Mouse (Mus musculus) liver, embryonic 13.5 days (tissue): ENCODE data around the gene Ccdc40. TPM values are rescaled to one million over a fixed set of nuclear protein-coding genes. Genes with fewer than 3 reads are reported as not detected.

Experiments used
- ATAC-seq: fragments of 200-750 bp; cut with Nextera tagmentation; 2 replicates; pipeline ENCODE4 v1.8.0; 2017; ENCODE audit warnings: low read depth, mild to moderate bottlenecking, moderate number of reproducible peaks, moderate library complexity
- DNase-seq: peaks from one replicate; pipeline ENCODE4 v3.0.0; 2022
- H3K27ac ChIP-seq: fragments of 300-500 bp; sonication (generic); 2 replicates; pipeline ENCODE4 v1.5.1; 2015; ENCODE audit warnings: moderate library complexity, mild to moderate bottlenecking, inconsistent platforms
- H3K27me3 ChIP-seq: fragments of 300-500 bp; sonication (generic); 2 replicates; pipeline ENCODE4 v1.6.1; 2015; ENCODE audit warnings: mild to moderate bottlenecking, inconsistent platforms
- H3K36me3 ChIP-seq: fragments of 300-500 bp; sonication (generic); 2 replicates; pipeline ENCODE4 v1.6.1; 2015; ENCODE audit warnings: mild to moderate bottlenecking, inconsistent platforms
- H3K4me1 ChIP-seq: fragments of 300-500 bp; sonication (generic); replicated peaks from 2 replicates; pipeline ENCODE4 v1.6.1; 2015; ENCODE audit warnings: inconsistent platforms
- H3K4me2 ChIP-seq: fragments of 300-500 bp; sonication (generic); 2 replicates; pipeline ENCODE4 v1.6.1; 2015; ENCODE audit warnings: inconsistent platforms, mild to moderate bottlenecking, moderate library complexity
- H3K4me3 ChIP-seq: fragments of 300-500 bp; sonication (generic); replicated peaks from 2 replicates; pipeline ENCODE4 v1.5.1; 2015; ENCODE audit warnings: mild to moderate bottlenecking, inconsistent platforms
- H3K9ac ChIP-seq: fragments of 300-500 bp; sonication (generic); 2 replicates; pipeline ENCODE4 v1.6.1; 2015; ENCODE audit warnings: mild to moderate bottlenecking, inconsistent platforms
- H3K9me3 ChIP-seq: fragments of 300-500 bp; sonication (generic); replicated peaks from 2 replicates; pipeline ENCODE4 v1.6.1; 2016; ENCODE audit warnings: inconsistent platforms
- WGBS: fragments of 180-500 bp; shearing (Covaris S2); methylation state at CpG from one replicate; pipeline ENCODE4 v1.1.7; 2015; ENCODE audit not compliant: insufficient replicate concordance; 5-methylcytosine and 5-hydroxymethylcytosine counted together
- polyA plus RNA-seq: library from polyadenylated mRNA; unstranded; fragments of >200 nt; fragmentation: Nextera tagmentation; extraction: Ambion mirVana; gene quantifications from 2 replicates; pipeline ENCODE4 v1.2.1, GENCODE M21; 2015

Gene Ccdc40
- polyA plus RNA-seq = 1.4 and 1.8 TPM in 2 replicates

GRCm38 (mm10) chr11:119228091-119228781 lies at the start of gene Ccdc40, which contains the start of gene Tbc1d16:
TSS of gene Ccdc40 (plus strand) at chr11:119228572.
TSS of gene Tbc1d16 (minus strand) at chr11:119228499.
- Histone ChIP-seq H3K4me2 (peak within 1 kb of the TSS; percentile 81), H3K27me3 (peaks cover 71% of the 10 kb centered on the region), H3K9ac (peak within 1 kb of the TSS; percentile 69), H3K27ac (no peak within 1 kb of the TSS), H3K36me3 (no peaks in the 10 kb centered on the region), H3K4me1 (peaks cover 25% of the 10 kb centered on the region), H3K4me3 (peak within 1 kb of the TSS; percentile 63), H3K9me3 (no peaks in the 10 kb centered on the region)
- WGBS = 1% methylated on average over 66 of the region's 66 CpGs
- peak; percentile 77 for ATAC-seq
- DNase-seq = peak; percentile 55

DNA sequence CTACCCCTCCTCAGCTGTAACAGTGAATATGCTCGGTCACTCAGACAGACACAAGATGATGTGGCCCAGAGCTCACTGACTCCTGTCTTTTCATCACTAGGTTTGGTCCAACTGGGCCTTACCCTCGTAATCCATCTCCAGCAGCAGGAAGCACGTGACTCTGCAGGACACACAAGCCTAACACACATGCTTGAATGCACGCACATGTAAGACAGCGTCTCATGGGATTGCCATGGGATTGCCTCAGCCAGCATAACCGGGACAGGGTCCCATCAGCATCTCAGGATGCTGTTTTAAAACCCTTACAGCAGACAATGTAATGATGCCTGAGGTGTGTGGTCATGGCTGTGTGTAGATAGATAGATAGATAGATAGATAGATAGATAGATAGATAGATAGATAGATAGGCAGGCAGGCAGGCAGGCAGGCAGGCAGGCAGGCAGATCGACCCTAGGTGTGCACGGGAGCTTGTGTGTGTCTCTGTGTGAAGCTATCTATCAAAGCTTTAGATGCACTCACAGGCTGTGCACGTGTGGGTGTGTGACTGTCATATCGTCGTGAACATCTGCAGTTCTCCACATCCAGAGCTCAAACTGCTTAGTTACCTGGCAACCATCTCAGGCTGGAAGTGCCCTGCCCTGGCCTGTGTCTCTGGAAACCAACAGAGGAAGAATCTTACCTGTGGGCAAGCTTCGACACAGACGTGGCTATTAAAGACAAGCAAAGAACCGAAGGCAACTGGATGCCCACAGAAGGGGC lies 47.4 kb upstream of the Ccdc40 start:
- Histone ChIP-seq H3K4me3 (no peak overlapping the region), H3K27me3 (no peaks in the 10 kb centered on the region), H3K9ac (no peak overlapping the region), H3K27ac (no peak overlapping the region), H3K9me3 (no peaks in the 10 kb centered on the region), H3K4me1 (peaks cover 5% of the 10 kb centered on the region), H3K4me2 (no peak overlapping the region), H3K36me3 (no peaks in the 10 kb centered on the region)
- DNase-seq = no peak
- 68% methylated on average over 14 of the region's 14 CpGs for WGBS
- ATAC-seq = no peak

GRCm38 (mm10) chr11:119181861-119182395 lies 46.4 kb upstream of the Ccdc40 start:
- no peak for DNase-seq
- ATAC-seq = no peak
- H3K4me2 ChIP-seq = no peak overlapping the region

GRCm38 (mm10) chr11:119183684-119184310 lies 44.6 kb upstream of the Ccdc40 start:
- DNase-seq (no peak), ATAC-seq (no peak)
- Histone ChIP-seq H3K27ac (no peak overlapping the region), H3K9ac (no peak overlapping the region), H3K4me1 (peaks cover 9% of the 10 kb centered on the region), H3K9me3 (no peaks in the 10 kb centered on the region), H3K27me3 (no peaks in the 10 kb centered on the region), H3K4me2 (no peak overlapping the region), H3K4me3 (no peak overlapping the region), H3K36me3 (no peaks in the 10 kb centered on the region)
- 66% methylated on average over 15 of the region's 15 CpGs for WGBS

More at GRCm38 (mm10) chr11:119181861-119182395, 46.4 kb upstream of the Ccdc40 start:
- no peak overlapping the region for H3K9ac ChIP-seq
- H3K27me3 ChIP-seq = no peaks in the 10 kb centered on the region
- WGBS = 72% methylated on average over 12 of the region's 12 CpGs
- no peaks in the 10 kb centered on the region for H3K9me3 ChIP-seq
- no peak overlapping the region for H3K4me3 ChIP-seq
- H3K4me1 ChIP-seq = peaks cover 5% of the 10 kb centered on the region
- H3K36me3 ChIP-seq = no peaks in the 10 kb centered on the region
- H3K27ac ChIP-seq = no peak overlapping the region

- Histone ChIP-seq H3K4me1 (peaks cover 9% of the 10 kb centered on the region), H3K36me3 (no peaks in the 10 kb centered on the region), H3K9ac (no peak overlapping the region), H3K27ac (no peak overlapping the region), H3K4me2 (no peak overlapping the region), H3K4me3 (no peak overlapping the region), H3K27me3 (no peaks in the 10 kb centered on the region; the same call in 1 of the 2 replicates), H3K9me3 (no peaks in the 10 kb centered on the region)
- WGBS = 64% methylated on average over 3 of the region's 3 CpGs
- DNase-seq (no peak), ATAC-seq (no peak)
Measured at GRCm38 (mm10) chr11:119186381-119186780, 42.0 kb upstream of the Ccdc40 start.

DNA sequence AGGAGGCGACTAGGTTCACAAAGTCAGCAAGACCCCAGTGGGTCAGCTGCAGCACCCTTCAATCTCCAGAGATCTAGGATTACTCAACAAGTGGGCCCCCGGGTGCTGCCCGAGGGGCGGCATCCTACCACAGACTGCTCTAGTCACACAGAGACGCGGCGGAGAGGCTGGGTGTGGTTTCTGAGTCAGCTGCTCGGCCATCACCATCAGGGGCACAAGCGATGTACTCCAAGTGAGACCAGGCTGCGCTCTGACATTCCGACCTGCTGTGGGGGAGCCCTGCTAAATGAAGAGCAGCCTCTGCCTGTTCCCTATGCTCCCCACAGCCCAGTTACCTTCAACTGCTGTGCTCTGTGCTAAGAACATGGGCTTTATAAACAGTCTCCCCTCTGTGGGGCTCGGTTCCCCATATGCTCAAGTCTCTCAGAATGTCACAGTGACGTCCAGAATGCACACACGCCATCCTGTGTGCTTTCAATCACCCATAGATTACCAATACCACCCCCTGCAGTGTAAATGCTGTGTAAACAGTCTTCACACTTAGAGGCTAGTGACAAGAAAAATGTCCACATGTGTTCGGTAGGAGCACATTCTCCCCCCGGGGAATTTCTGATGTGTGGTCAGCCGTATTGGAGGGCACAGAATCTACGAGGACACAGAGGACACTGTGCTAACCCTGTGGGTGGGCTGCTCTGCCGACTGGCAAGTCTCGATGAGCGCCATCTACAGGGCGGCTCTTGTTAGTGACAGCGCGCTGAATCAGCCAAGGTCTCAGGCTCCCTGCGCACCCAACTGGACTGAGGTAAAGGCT lies 41.2 kb upstream of the Ccdc40 start:
- no peak overlapping the region for H3K4me3 ChIP-seq
- peaks cover 9% of the 10 kb centered on the region for H3K4me1 ChIP-seq
- H3K36me3 ChIP-seq = no peaks in the 10 kb centered on the region
- H3K9me3 ChIP-seq = no peaks in the 10 kb centered on the region
- 45% methylated on average over 25 of the region's 25 CpGs for WGBS
- DNase-seq (peak; percentile 16), ATAC-seq (no peak)
- no peaks in the 10 kb centered on the region; the same call in 1 of the 2 replicates for H3K27me3 ChIP-seq
- H3K4me2 ChIP-seq = no peak overlapping the region
- no peak overlapping the region for H3K27ac ChIP-seq
- H3K9ac ChIP-seq = no peak overlapping the region

DNA sequence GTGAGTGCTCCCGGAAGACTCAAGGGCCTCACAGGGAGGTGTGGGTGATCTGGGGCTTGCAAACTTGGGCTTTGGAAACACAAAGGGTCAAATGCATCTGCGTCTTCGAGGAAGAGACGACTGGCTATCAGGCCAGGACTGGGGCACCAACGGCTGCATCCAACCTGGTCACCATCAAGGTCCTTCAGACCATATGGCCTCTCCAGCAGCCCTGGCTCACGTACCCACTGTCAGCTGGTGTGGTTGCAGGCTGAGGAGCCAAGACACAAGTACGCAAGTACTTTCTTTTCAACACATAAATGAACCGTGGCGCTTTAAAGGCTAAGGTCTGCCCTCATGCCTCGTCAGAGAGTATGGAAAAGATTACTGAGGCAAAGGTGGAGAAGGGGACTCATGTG lies 40.6 kb upstream of the Ccdc40 start:
- no peak overlapping the region for H3K9ac ChIP-seq
- ATAC-seq (no peak), DNase-seq (no peak)
- H3K27ac ChIP-seq = no peak overlapping the region
- no peaks in the 10 kb centered on the region; the same call in 1 of the 2 replicates for H3K27me3 ChIP-seq
- H3K36me3 ChIP-seq = no peaks in the 10 kb centered on the region
- H3K9me3 ChIP-seq = no peaks in the 10 kb centered on the region
- WGBS = 53% methylated on average over 10 of the region's 10 CpGs
- no peak overlapping the region for H3K4me2 ChIP-seq
- no peak overlapping the region for H3K4me3 ChIP-seq
- H3K4me1 ChIP-seq = peaks cover 9% of the 10 kb centered on the region

DNA sequence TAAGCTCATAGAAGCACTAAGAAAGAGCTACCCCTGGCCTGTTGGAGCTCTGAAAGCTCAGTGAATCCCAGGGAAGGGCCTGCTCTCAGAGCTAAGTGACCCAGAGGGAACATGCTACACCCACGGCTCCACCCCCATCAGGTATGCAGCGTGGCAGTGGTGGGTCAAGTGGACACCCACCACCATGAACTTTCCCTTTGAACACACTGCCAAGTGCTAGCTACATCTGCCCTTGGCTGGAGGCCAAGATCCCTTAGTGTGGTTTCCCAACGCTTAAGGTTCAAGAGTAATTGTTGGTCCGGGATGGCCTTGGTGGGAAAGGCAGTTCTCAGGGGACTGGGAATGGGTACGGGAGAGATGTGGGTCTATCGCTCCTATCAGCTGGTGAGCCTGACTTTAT lies 40.0 kb upstream of the Ccdc40 start:
- Histone ChIP-seq H3K4me3 (no peak overlapping the region), H3K36me3 (no peaks in the 10 kb centered on the region), H3K9me3 (no peaks in the 10 kb centered on the region), H3K27me3 (no peaks in the 10 kb centered on the region; the same call in 1 of the 2 replicates), H3K4me2 (no peak overlapping the region), H3K4me1 (peaks cover 9% of the 10 kb centered on the region), H3K9ac (no peak overlapping the region), H3K27ac (no peak overlapping the region)
- WGBS = 59% methylated on average over 6 of the region's 6 CpGs
- no peak for DNase-seq
- ATAC-seq = no peak

DNA sequence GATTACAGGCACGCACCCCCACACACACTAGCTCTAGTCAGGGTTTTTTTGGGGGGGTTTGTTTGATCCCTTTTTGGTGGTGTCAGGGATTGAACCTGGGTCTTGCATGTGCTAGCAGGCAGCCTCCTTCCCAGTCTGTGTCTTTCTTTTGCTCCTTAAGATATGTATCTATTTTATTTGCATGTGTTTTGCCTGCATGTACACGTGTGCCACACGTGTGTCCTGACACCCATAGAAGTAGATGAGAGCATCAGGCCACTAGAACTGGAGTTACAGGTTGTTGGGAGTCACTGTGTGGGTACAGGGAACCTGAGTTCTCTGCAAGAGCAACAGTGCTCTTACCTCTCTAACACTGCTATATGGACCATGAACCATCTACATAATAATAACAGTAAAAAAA lies 39.1 kb upstream of the Ccdc40 start:
- DNase-seq (no peak), ATAC-seq (no peak)
- Histone ChIP-seq H3K36me3 (no peaks in the 10 kb centered on the region), H3K4me2 (no peak overlapping the region), H3K27me3 (no peaks in the 10 kb centered on the region; the same call in 1 of the 2 replicates), H3K27ac (no peak overlapping the region), H3K4me1 (peaks cover 5% of the 10 kb centered on the region), H3K9me3 (no peaks in the 10 kb centered on the region), H3K9ac (no peak overlapping the region), H3K4me3 (no peak overlapping the region)
- WGBS = 93% methylated on average over 3 of the region's 3 CpGs

- Histone ChIP-seq H3K36me3 (no peaks in the 10 kb centered on the region), H3K4me3 (no peak overlapping the region), H3K4me2 (no peak overlapping the region), H3K9ac (no peak overlapping the region), H3K27me3 (no peaks in the 10 kb centered on the region; the same call in 1 of the 2 replicates), H3K27ac (no peak overlapping the region), H3K9me3 (no peaks in the 10 kb centered on the region), H3K4me1 (peaks cover 3% of the 10 kb centered on the region; the same call in 1 of the 2 replicates)
- ATAC-seq (peak; percentile 30), DNase-seq (peak; percentile 11)
- WGBS = 16% methylated on average over 11 of the region's 11 CpGs
Measured at GRCm38 (mm10) chr11:119190498-119190897, 37.9 kb upstream of the Ccdc40 start.
